Mouse (Mus musculus) embryonic fibroblast, embryonic 13.5 days (primary cell): ENCODE measurements around the gene Gphn. TPM values are rescaled to one million over a fixed set of nuclear protein-coding genes. Genes with fewer than 3 reads are reported as not detected.
A peak's percentile ranks its signal among the peaks of the same experiment; 100 is the strongest.

Source experiments
- H3K27ac ChIP-seq: 2 replicates; pipeline ENCODE4 v1.5.1; 2012; ENCODE audit warnings: low read length, control low read depth, inconsistent platforms; ENCODE audit not compliant: insufficient read depth
- H3K4me1 ChIP-seq: 2 replicates; pipeline ENCODE4 v1.6.1; 2011; ENCODE audit warnings: low read length; ENCODE audit not compliant: control insufficient read depth, insufficient read depth
- H3K4me3 ChIP-seq: 2 replicates; pipeline ENCODE4 v1.5.1; 2011; ENCODE audit warnings: mild to moderate bottlenecking, control low read depth, low read length; ENCODE audit not compliant: insufficient read depth
- CTCF ChIP-seq: IDR thresholded peaks from 2 replicates; pipeline ENCODE4 v1.5.1; 2011; ENCODE audit warnings: mild to moderate bottlenecking, control low read depth, low read length, moderate library complexity, borderline replicate concordance; ENCODE audit not compliant: insufficient read depth
- POLR2A ChIP-seq: IDR thresholded peaks from 2 replicates; pipeline ENCODE4 v1.6.1; 2011; ENCODE audit warnings: low read depth, mild to moderate bottlenecking, control low read depth, low read length, moderate library complexity
- polyA plus RNA-seq: library from polyadenylated mRNA; stranded (reverse); fragments of >200 nt; gene quantifications from 2 replicates; pipeline ENCODE4 v1.2.4, GENCODE M21; 2011; ENCODE audit warnings: low read depth; ENCODE audit not compliant: missing spikeins, insufficient read length

Gphn gene
- polyA plus RNA-seq = 15.2 and 16.8 TPM in 2 replicates

DNA sequence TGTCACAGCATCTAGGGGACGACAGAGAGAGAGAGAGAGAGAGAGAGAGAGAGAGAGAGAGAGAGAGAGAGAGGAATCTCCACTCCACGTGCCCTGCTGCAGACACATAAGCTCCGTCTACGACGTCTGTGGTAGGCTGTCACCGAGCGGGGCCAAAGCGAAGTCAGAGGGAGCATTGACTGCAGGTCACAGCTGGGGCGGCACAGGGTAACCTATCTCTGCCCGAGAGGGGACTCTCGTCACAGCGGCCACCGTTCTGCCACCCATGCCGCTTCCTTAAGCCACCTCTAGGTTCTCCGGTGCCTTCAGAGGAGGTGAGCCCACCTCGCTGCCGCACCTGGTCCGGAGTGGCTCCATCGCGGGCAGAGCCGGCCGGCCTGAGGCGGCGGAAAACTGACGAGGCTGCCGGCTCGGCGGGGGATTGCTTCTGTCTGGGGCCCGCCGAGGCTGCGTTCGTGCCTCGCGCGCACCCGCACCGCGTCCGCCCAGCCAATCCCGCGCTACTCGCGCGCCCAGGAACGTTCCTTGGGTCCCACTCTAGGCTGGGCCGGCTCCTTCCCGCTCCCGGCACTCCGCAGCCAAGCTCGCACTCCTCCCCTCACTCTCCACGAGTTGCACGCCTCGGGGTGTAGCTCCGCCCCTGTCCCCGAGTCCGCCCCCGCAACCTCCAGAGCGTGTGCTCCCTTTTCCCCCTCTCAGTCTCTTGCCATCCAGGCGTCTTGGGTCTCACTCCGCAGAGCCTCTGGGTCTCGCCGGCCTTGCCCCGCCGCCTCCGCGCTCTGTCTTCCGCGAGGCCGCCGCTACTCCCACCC, at the start of gene Gphn:
Gphn (plus strand) TSS at position 673 of the 812 bp plus-strand sequence.
- Histone ChIP-seq H3K4me3 (peak within 1 kb of the TSS; percentile 89), H3K4me1 (no peaks in the 10 kb centered on the region), H3K27ac (peak within 1 kb of the TSS; percentile 84)
- peak; percentile 74 for TF ChIP-seq POLR2A
- TF ChIP-seq CTCF = no peak

GRCm38 (mm10) chr12:78181452-78181851, 44.7 kb upstream of the Gphn start:
- no peak overlapping the region for H3K27ac ChIP-seq

GRCm38 (mm10) chr12:78193942-78194341, 32.2 kb upstream of the Gphn start, which contains the start of gene Gm6657:
TSS of gene Gm6657 (plus strand) at chr12:78194242.
- H3K4me1 ChIP-seq = no peaks in the 10 kb centered on the region
- H3K4me3 ChIP-seq = no peak within 1 kb of the TSS
- no peak within 1 kb of the TSS for H3K27ac ChIP-seq
- TF ChIP-seq CTCF (no peak), POLR2A (no peak)

More at GRCm38 (mm10) chr12:78181452-78181851, 44.7 kb upstream of the Gphn start:
- no peaks in the 10 kb centered on the region for H3K4me1 ChIP-seq
- TF ChIP-seq POLR2A (no peak), CTCF (no peak)
- no peak overlapping the region for H3K4me3 ChIP-seq

- H3K4me1 ChIP-seq = no peaks in the 10 kb centered on the region
- H3K27ac ChIP-seq = no peak overlapping the region
- no peak overlapping the region for H3K4me3 ChIP-seq
- TF ChIP-seq POLR2A = no peak
- no peak for TF ChIP-seq CTCF
These were observed 30.8 kb upstream of the Gphn start for GRCm38 (mm10) chr12:78195368-78195767.

DNA sequence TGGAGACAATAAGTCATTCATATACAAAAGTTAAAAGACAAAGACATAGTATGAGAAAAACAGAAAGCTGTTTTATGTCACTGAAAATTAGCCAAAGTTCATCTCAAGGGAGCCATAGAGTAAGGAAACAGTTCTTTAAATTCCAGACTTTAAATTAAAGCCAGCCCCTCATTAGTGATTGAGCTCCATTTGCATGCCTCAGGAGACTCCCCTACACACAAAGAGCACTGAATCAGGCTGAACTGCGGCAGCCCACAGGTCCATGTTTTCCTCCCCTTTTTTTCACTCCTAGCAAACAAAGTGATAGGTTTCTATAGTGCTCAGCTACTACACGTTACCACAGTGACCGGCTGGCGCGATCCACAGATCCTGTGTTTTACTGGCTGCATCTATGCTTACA, 22.5 kb upstream of the Gphn start:
- Histone ChIP-seq H3K4me1 (no peaks in the 10 kb centered on the region), H3K27ac (no peak overlapping the region), H3K4me3 (no peak overlapping the region)
- TF ChIP-seq CTCF = no peak
- no peak for TF ChIP-seq POLR2A

DNA sequence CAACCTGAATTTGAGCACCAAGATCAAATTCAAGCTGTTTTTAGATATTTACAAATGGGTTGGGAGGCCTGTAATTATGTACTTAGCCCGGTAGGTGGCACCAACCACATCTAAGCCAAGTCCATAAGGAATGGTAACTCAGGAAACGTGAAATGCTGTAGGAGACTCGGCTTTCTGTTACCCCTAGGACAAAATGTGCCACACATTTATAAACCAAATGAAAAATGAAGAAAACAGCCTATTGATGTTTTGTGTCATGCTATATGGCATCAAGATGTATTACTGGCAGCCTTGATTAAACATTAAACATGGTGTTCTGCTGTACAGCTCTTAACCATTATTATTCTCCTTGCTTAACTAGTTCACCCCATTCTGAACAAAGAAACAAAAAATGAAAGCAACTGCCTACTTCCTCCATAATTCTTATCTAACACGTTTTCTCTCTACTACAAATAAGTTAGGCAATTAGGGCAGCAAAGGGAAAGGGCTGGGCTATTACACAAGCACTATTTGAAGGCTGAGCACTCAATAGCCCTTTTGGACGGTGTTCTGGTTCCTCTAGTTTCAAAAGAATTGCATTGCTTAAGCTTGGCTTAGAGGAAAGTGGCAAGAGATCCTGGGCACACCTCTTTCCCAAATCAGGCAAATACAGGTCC, 20.1 kb upstream of the Gphn start:
- Histone ChIP-seq H3K4me3 (no peak overlapping the region), H3K27ac (no peak overlapping the region), H3K4me1 (no peaks in the 10 kb centered on the region)
- TF ChIP-seq POLR2A = no peak
- TF ChIP-seq CTCF = no peak

- Histone ChIP-seq H3K27ac (no peak overlapping the region), H3K4me1 (no peaks in the 10 kb centered on the region), H3K4me3 (no peak overlapping the region)
- no peak for TF ChIP-seq CTCF
- no peak for TF ChIP-seq POLR2A
These were observed 19.6 kb upstream of the Gphn start for GRCm38 (mm10) chr12:78206571-78206960.

GRCm38 (mm10) chr12:78209856-78210255, 16.3 kb upstream of the Gphn start:
- H3K27ac ChIP-seq = no peak overlapping the region
- no peak for TF ChIP-seq CTCF
- no peak for TF ChIP-seq POLR2A

DNA sequence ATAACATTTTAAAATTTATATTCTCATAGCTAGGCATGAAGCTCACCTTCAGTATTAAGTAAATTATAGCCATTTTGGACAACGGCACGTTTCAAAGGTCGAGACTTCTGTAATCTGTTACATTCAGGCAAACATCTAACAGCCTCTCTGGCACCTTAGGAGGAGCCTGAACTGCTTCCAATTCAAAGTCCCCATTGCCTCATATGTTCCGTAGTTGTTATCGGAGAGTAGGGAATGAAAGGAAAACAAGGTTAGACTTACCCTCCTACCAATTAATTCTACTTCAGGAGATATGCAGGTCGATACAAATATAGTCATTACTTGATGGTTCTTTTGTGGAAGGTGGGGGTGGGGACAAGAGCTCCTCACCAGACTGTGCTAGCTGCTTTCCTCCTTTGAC, 10.7 kb upstream of the Gphn start:
- H3K4me1 ChIP-seq = no peaks in the 10 kb centered on the region
- no peak overlapping the region for H3K27ac ChIP-seq
- H3K4me3 ChIP-seq = no peak overlapping the region
- no peak for TF ChIP-seq POLR2A
- TF ChIP-seq CTCF = no peak

More at GRCm38 (mm10) chr12:78209856-78210255, 16.3 kb upstream of the Gphn start:
- no peak overlapping the region for H3K4me3 ChIP-seq
- no peaks in the 10 kb centered on the region for H3K4me1 ChIP-seq
